Mouse (Mus musculus) gastrocnemius, postnatal 25 days (tissue): Measurements from ENCODE around the gene Bcl7c. TPM values are rescaled to one million over a fixed set of nuclear protein-coding genes. Genes with fewer than 3 reads are reported as not detected.
"Not testable (repeated sequence)": the region's sequence is repeated elsewhere in the genome, so short reads cannot be mapped to it uniquely, and the experiment has no call there.

Source experiments
- DNase-seq: peaks from one replicate; pipeline ENCODE4 v3.0.0; 2022
- total RNA-seq, 2 experiments: library from RNA; stranded (reverse); gene quantifications; 1 replicate in 1 of 2; 2 replicates in 1 of 2; pipeline ENCODE4 v1.2.3; 2021

The Bcl7c gene
- total RNA-seq, 2 experiments from 2014 or later: 41.2 to 41.7 TPM

- DNase-seq: peak; percentile 66
These were observed 8.3 kb upstream of the Bcl7c start for GRCm38 (mm10) chr7:127716992-127717391.

- DNase-seq: no peak
These were observed 6.1 kb upstream of the Bcl7c start for GRCm38 (mm10) chr7:127714816-127715215.

GRCm38 (mm10) chr7:127712461-127713385, 4.0 kb upstream of the Bcl7c start, which contains the start of gene Ctf1:
Gene Ctf1, plus strand, starts transcription at chr7:127712736.
- DNase-seq: peak; percentile 70

- no peak for DNase-seq
These were observed 2.7 kb upstream of the Bcl7c start for GRCm38 (mm10) chr7:127711456-127711855.

DNA sequence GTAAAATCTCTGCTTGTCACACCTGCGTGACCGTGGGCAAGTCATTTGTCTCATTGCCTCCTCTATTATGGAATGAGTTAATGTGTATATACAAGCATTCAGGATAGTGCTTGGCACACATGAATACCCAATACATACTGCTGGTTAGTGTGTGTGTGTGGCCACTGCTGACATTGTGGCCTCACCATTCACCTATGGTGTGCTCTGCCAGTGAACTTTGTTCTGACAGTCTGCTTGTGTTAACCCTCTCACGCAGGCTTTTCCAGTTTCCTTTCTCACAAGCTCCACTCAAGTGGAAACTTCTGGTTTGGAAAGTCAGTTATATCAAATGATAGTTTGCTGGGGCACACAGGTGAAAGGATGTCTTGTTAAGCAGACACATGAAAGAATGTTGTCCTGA, 2.3 kb upstream of the Bcl7c start:
- no peak for DNase-seq

DNA sequence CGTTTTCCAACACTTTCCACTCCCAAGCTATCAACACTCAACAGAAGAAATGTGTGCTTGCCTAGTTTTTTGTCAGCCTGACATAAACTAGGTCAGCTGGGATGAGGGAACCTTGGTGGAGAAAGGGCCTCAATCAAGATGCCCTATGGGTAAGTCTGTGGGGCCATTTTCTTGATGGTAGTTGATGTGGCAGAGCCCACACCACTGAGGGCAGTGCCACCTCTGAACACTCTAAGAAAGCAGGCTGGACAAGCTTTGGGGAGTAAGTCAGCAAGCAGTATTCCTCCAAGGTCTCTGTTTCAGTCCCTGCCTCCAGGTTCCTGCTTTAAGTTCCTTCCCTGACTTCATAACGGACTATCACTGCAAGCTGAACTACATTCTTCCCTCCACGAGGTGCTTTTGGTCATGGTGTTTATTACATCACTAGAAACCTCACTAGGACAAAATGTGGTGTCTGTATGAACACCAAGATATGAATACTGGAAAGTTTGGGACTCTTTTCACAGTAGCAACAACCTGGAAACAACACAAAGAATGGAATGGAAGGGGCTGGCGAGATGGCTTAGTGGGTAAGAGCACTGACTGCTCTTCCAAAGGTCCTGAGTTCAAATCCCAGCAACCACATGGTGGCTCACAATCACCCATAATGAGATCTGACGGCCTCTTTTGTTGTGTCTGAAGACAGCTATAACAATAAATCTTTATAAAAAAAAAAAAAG, 687 bp upstream of the Bcl7c start:
- DNase-seq: no peak

DNA sequence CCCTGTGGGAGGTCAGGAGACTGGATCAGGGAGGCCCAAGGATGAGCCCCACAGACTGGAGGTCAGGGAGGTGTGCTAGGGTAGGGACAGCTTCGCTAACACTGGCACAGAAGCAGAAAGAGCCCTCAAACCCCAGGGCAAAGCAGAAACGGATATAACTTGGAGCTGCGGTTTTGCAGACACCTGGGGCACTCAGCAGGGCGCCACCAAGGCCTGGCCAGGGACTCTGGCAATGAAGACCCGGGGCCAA, 851 bp downstream of the Bcl7c start:
- DNase-seq: no peak

DNA sequence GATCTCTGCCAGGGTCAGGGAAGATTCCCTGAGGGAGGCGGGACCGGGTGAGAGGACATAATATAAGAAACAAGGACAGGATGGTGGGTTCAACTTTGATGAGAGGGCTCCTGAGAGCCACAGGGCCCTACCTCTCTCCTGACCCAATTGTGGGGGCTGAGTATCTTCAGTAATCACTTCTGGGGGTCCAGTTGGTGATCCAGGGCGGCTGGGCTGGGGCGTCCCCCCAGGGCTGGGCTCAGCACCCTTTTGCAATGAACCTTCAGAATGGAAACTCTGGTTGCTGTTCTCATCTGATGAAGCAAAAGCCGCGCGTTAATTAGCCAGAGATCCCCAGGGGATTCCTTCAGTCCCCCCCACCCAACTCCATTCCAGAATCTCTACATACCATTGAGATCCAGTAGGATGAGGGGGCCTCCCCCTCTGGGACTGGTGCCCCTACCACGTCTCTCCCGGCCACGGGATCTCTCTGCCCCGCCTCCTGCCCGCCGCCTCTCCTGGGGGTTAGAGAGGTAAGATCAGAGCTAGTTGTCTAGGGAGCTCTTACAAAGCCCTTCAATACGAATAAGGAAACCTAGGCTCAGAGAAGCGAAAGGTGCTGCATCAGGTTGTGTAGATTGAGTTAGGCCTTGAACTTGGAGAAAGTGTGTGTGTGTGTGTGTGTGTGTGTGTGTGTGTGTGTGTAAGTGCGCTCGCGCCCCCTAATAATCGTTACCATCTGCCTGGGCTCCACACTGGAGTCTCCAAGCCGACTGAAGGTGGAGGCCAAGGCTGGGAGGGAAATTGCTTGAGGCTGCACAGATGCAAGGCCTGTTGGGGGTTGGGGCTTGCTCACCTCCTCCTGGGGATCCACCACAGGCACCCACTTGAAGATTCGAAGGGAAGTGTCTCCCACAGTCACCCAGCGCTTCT, 1.4 kb downstream of the Bcl7c start:
- no peak for DNase-seq

DNA sequence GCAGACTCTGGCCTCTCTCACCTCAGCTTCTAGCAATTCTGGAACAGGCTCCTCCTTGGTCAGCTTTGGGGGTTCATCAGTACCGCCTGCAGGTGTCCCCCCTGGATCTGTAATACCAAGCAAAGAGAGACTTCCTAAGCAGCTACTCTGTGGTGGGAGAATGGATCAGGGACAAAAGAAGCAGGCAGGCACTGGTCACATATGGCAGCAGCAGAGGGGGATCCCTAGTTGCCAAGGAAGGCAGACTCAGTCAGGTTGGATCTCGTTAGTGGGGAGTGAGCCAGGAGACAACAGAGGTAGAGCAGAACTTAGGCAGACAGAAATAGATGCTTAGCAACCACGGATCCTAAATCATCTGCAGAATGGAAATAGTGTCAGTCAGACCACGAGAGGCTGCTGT, 3.0 kb downstream of the Bcl7c start:
- no peak for DNase-seq

DNA sequence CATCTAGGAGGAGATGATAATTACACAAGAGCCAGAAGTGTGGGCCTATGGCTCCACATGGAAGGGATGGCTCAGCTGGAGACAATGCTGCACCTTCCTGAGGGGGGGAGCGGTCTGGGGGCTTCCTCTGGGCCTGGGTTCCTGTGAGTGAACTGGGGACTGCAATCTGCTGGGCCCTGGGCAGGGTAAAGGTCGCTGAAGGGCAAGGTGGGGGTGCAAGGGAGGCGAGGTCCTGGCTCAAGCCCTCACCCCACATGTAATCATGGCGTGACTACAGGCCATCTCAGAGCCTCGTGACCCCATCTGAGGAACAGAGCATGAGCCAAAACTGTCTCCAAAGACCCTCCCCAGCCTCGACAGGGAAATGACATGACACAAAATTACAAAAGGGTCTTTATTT, 4.1 kb downstream of the Bcl7c start:
- no peak for DNase-seq

- DNase-seq: no peak
These were observed 5.1 kb downstream of the Bcl7c start for GRCm38 (mm10) chr7:127703561-127704178.

DNA sequence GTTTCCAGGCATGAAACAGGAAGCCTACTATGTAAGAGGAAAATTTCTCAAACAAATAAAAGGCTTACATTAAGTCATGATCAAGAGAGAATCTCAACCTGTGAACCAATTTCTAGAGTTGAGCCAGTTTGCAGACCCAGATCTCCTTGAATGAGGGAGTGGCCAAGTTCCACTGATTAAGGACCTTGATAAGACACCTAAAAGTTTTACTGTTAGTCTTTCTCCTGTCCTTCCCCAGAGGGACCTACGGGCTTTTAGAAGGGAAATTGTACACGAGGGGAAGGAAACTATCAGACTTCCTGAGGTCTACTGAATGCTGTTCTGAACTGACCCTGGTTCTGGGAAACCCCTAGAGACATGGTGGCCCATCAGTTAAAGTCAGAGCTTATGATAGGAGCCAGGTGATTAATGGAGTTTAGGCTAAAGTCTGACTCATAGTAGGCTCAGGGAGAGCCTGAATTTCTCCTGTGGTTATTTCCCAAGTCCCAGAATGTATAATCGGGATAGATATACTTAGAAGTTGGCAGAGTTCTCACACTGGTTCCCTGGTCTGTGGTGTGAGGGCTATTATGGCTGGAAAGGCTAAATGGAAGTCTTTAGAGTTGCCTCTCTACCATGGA, 7.9 kb downstream of the Bcl7c start:
- DNase-seq: no peak

DNA sequence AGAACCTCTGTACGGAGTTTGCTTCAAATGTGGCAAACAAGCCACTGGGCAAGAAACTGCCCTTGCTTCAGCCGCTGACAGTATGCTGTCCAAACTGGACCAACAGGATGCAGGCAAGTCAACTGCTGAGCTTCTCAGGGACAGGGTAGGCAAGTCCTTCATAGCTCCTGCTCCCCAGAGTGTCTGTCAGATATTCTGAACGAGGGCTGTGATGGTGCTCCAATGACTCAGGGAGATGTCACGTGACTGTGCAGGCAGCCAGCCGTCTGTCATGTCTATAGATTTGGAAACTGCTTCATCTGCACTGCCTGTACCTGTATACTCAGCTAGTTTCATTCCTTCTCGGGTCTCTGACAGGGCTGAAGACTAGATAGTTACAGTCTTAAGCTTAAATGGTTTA, 9.7 kb downstream of the Bcl7c start:
- DNase-seq: no peak

- not testable (repeated sequence) for DNase-seq
These were observed 15.0 kb downstream of the Bcl7c start for GRCm38 (mm10) chr7:127693730-127694129.

GRCm38 (mm10) chr7:127693290-127693689, 15.4 kb downstream of the Bcl7c start:
- DNase-seq: no peak

GRCm38 (mm10) chr7:127691221-127691989, 17.3 kb downstream of the Bcl7c start:
- peak; percentile 78 for DNase-seq

- no peak for DNase-seq
These were observed 19.0 kb downstream of the Bcl7c start for GRCm38 (mm10) chr7:127689626-127690280.

DNA sequence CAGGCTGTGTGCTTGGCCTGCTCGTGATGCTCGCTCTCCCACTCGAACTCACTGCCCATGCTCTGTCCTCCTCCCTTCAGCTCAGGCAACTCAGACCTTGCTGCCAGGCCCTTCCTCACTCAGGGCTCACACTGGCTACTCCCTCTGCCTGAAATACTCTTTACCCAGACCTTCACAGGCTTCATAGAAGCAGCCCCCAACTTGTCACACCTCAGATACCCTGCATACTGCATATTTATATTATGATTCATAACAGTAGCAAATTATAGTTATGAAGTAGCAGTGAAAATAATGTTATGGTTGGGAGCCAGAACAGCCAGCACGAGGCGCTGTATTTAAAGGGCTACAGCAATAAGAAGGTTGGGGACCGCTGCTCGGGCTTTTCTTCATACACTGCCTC, 19.8 kb downstream of the Bcl7c start:
- no peak for DNase-seq

GRCm38 (mm10) chr7:127686740-127687449, 21.8 kb downstream of the Bcl7c start:
- no peak for DNase-seq
